Mouse (Mus musculus) R1 (cell line): ENCODE data around the gene Arhgef7.
A peak's percentile ranks its signal among the peaks of the same experiment; 100 is the strongest.

Experiments
- DNase-seq: peaks from one replicate; pipeline ENCODE4 v3.0.0-alpha.2; 2018; ENCODE audit warnings: low read depth, low spot score

Arhgef7 gene

GRCm38 (mm10) chr8:11797128-11797527 lies 69.6 kb downstream of the Arhgef7 start:
- no peak for DNase-seq

GRCm38 (mm10) chr8:11797729-11798479 lies 70.4 kb downstream of the Arhgef7 start:
- DNase-seq = no peak

- DNase-seq = no peak
These were observed 71.0 kb downstream of the Arhgef7 start for GRCm38 (mm10) chr8:11798480-11798867.

GRCm38 (mm10) chr8:11799098-11799497 lies 71.6 kb downstream of the Arhgef7 start:
- no peak for DNase-seq

GRCm38 (mm10) chr8:11800481-11800880 lies 73.0 kb downstream of the Arhgef7 start:
- no peak for DNase-seq

GRCm38 (mm10) chr8:11801571-11801970 lies 74.0 kb downstream of the Arhgef7 start:
- DNase-seq = no peak

GRCm38 (mm10) chr8:11804914-11805313 lies 77.4 kb downstream of the Arhgef7 start:
- no peak for DNase-seq

- DNase-seq = no peak
These were observed 78.7 kb downstream of the Arhgef7 start for GRCm38 (mm10) chr8:11806252-11806651.

- DNase-seq = no peak
These were observed 79.8 kb downstream of the Arhgef7 start for GRCm38 (mm10) chr8:11807361-11807760.

GRCm38 (mm10) chr8:11808047-11808446 lies 80.5 kb downstream of the Arhgef7 start:
- no peak for DNase-seq

GRCm38 (mm10) chr8:11810426-11810825 lies 82.9 kb downstream of the Arhgef7 start:
- no peak for DNase-seq

- no peak for DNase-seq
These were observed 86.3 kb downstream of the Arhgef7 start for GRCm38 (mm10) chr8:11813801-11814200.

GRCm38 (mm10) chr8:11815206-11815605 lies 87.7 kb downstream of the Arhgef7 start:
- DNase-seq = peak; percentile 32

- no peak for DNase-seq
These were observed 92.6 kb downstream of the Arhgef7 start for GRCm38 (mm10) chr8:11820136-11820535.

- no peak for DNase-seq
These were observed 93.0 kb downstream of the Arhgef7 start for GRCm38 (mm10) chr8:11820568-11820967.

GRCm38 (mm10) chr8:11821451-11822206 lies 94.1 kb downstream of the Arhgef7 start:
- no peak for DNase-seq

- no peak for DNase-seq
These were observed 95.1 kb downstream of the Arhgef7 start for GRCm38 (mm10) chr8:11822550-11823060.

- DNase-seq = no peak
These were observed 98.2 kb downstream of the Arhgef7 start for GRCm38 (mm10) chr8:11825756-11826155.

- DNase-seq = no peak
These were observed 99.8 kb downstream of the Arhgef7 start for GRCm38 (mm10) chr8:11827312-11827711.

GRCm38 (mm10) chr8:11830214-11831046 lies 102.9 kb downstream of the Arhgef7 start:
- peak; percentile 10 for DNase-seq

- no peak for DNase-seq
These were observed 103.7 kb downstream of the Arhgef7 start for GRCm38 (mm10) chr8:11831174-11831573.

- DNase-seq = no peak
These were observed 104.4 kb downstream of the Arhgef7 start for GRCm38 (mm10) chr8:11831939-11832338.
